Mouse (Mus musculus): ENCODE data around the gene Colgalt1.

- TF ChIP-seq CTCF (conservative IDR thresholded peaks at IDR 0.05; ENCODE audit: low read length): peak; percentile 81
- no peak for TF ChIP-seq NANOG (IDR thresholded peaks at IDR 0.05; ENCODE audit: borderline replicate concordance, low read length)
Observed at GRCm38 (mm10) chr8:71586891-71587290, 23.9 kb upstream of the Colgalt1 start.
